Mouse (Mus musculus) A20 (cell line): ENCODE measurements around the gene C2cd2.
"Not testable (repeated sequence)": the region's sequence is repeated elsewhere in the genome, so short reads cannot be mapped to it uniquely, and the experiment has no call there.

Experiments used
- DNase-seq: peaks from one replicate; pipeline ENCODE4 v3.0.0-alpha.2; 2011; ENCODE audit warnings: low read depth, low spot score

The C2cd2 gene

GRCm38 (mm10) chr16:97962151-97962948 lies at the start of gene C2cd2, which contains the start of gene Zbtb21:
C2cd2 (minus strand) TSS chr16:97962598.
Zbtb21 (minus strand) TSS chr16:97962622.
- DNase-seq: peak; percentile 97

GRCm38 (mm10) chr16:97997383-97997731 lies 35.0 kb upstream of the C2cd2 start:
- not testable (repeated sequence) for DNase-seq

GRCm38 (mm10) chr16:97996616-97997382 lies 34.4 kb upstream of the C2cd2 start, which contains the start of gene B230307C23Rik:
B230307C23Rik (plus strand) TSS chr16:97997315.
- DNase-seq: peak; percentile 97

GRCm38 (mm10) chr16:97995849-97996615 lies 33.6 kb upstream of the C2cd2 start:
- no peak for DNase-seq

GRCm38 (mm10) chr16:97992477-97992876 lies 30.1 kb upstream of the C2cd2 start:
- peak; percentile 46 for DNase-seq

- DNase-seq: peak; percentile 58
Observed at GRCm38 (mm10) chr16:97991517-97991916, 29.1 kb upstream of the C2cd2 start.

GRCm38 (mm10) chr16:97984589-97984988 lies 22.2 kb upstream of the C2cd2 start:
- no peak for DNase-seq

- no peak for DNase-seq
Observed at GRCm38 (mm10) chr16:97981362-97981761, 19.0 kb upstream of the C2cd2 start.

- DNase-seq: no peak
Observed at GRCm38 (mm10) chr16:97977722-97978121, 15.3 kb upstream of the C2cd2 start.

- no peak for DNase-seq
Observed at GRCm38 (mm10) chr16:97977277-97977676, 14.9 kb upstream of the C2cd2 start.

- peak; percentile 21 for DNase-seq
Observed at GRCm38 (mm10) chr16:97963956-97964540, 1.6 kb upstream of the C2cd2 start.

- no peak for DNase-seq
Observed at GRCm38 (mm10) chr16:97961381-97962150, 832 bp downstream of the C2cd2 start.

- no peak for DNase-seq
Observed at GRCm38 (mm10) chr16:97960348-97960747, 2.0 kb downstream of the C2cd2 start.

GRCm38 (mm10) chr16:97958401-97958973 lies 3.9 kb downstream of the C2cd2 start:
- DNase-seq: no peak

GRCm38 (mm10) chr16:97957626-97958025 lies 4.8 kb downstream of the C2cd2 start:
- DNase-seq: no peak

GRCm38 (mm10) chr16:97956011-97956410 lies 6.4 kb downstream of the C2cd2 start:
- DNase-seq: no peak

- no peak for DNase-seq
Observed at GRCm38 (mm10) chr16:97953300-97953699, 9.1 kb downstream of the C2cd2 start.

- no peak for DNase-seq
Observed at GRCm38 (mm10) chr16:97952801-97953200, 9.6 kb downstream of the C2cd2 start.

GRCm38 (mm10) chr16:97952371-97952770 lies 10.0 kb downstream of the C2cd2 start:
- DNase-seq: no peak

- DNase-seq: no peak
Observed at GRCm38 (mm10) chr16:97950061-97950460, 12.3 kb downstream of the C2cd2 start.
